Mouse (Mus musculus) thymus, adult 2 months (tissue): Measurements from ENCODE around the gene Nrgn.

Source experiments
- CTCF ChIP-seq: fragments of 200-500 bp; IDR thresholded peaks from 2 replicates; pipeline ENCODE4 v1.5.1; 2012; ENCODE audit warnings: mild to moderate bottlenecking, control low read depth, low read length, moderate library complexity, borderline replicate concordance; ENCODE audit not compliant: control insufficient read depth, poor library complexity, insufficient read depth; ENCODE audit errors: extremely low read depth
- POLR2A ChIP-seq: fragments of 200-500 bp; IDR thresholded peaks from 2 replicates; pipeline ENCODE4 v1.6.1; 2012; ENCODE audit warnings: mild to moderate bottlenecking, low read length, control low read depth, moderate library complexity; ENCODE audit not compliant: control insufficient read depth, poor library complexity, insufficient read depth; ENCODE audit errors: extremely low read depth

DNA sequence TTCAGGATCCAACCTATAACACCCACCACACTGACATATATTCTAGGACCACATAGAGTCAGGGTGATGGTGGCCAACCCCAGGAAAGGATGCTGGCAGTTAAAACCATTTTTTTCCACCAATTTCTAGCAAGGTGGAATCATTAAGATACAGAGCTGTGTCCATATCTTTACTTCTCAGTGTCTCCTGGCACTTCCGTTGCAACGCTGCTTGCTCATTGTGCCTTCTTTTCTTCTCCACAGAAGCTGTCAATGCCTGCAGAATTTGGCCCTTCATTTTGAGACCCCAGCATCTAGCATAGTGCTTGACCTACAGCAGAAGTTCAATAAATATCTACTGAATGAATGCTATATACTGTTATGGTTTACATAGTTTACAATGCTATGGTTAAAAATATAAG, 14.3 kb upstream of the Nrgn start:
- TF ChIP-seq CTCF (no peak), POLR2A (no peak)
